Mouse (Mus musculus) liver, adult 2 months (tissue): ENCODE data around the gene Syt1.

ENCODE experiments used
- CTCF ChIP-seq: fragments of 200-500 bp; IDR thresholded peaks from 2 replicates; pipeline ENCODE4 v1.5.1; 2011; ENCODE audit warnings: low read depth, low read length, control low read depth
- POLR2A ChIP-seq: fragments of 200-500 bp; IDR thresholded peaks from 2 replicates; pipeline ENCODE4 v1.6.1; 2011; ENCODE audit warnings: low read length, control low read depth; ENCODE audit not compliant: insufficient read depth; ENCODE audit errors: extremely low read depth

- TF ChIP-seq CTCF = no peak
- no peak for TF ChIP-seq POLR2A
Observed at GRCm38 (mm10) chr10:108868136-108868535, 142.6 kb downstream of the Syt1 start.
